Mouse (Mus musculus): Measurements from ENCODE around the gene Aipl1. TPM values are rescaled to one million over a fixed set of nuclear protein-coding genes. Genes with fewer than 3 reads are reported as not detected.

Aipl1 gene
- total RNA-seq, 1 experiment from 2014 or later: 0.15 TPM

Other genes with a start within 250 kb of the Aipl1 start
- 13.2 and 13.4 TPM in 2 replicates for gene Pimreg, start 4.5 kb upstream of the Aipl1 start, total RNA-seq (2021)
- gene Pitpnm3, start 98.3 kb upstream of the Aipl1 start, total RNA-seq (2021): 0.63 and 1.4 TPM in 2 replicates
- gene Gm43951, start 169.3 kb upstream of the Aipl1 start, total RNA-seq (2021): 0.78 and 1.4 TPM in 2 replicates
- gene 4933427D14Rik, start 169.9 kb upstream of the Aipl1 start, total RNA-seq (2021): 8.1 and 9.4 TPM in 2 replicates
- gene Txndc17, start 170.0 kb upstream of the Aipl1 start, total RNA-seq (2021): 72.5 and 75.9 TPM in 2 replicates
- gene Med31, start 178.1 kb upstream of the Aipl1 start, total RNA-seq (2021): 12.3 and 13.6 TPM in 2 replicates
- gene Slc13a5, start 229.7 kb upstream of the Aipl1 start, total RNA-seq (2021): 0.11 and 0.15 TPM in 2 replicates